Mouse (Mus musculus) CD4-positive, CD25-positive, alpha-beta regulatory T cell, adult 2 months (primary cell): Measurements from ENCODE around the gene Erich4.

Source experiments
- DNase-seq: peaks from one replicate; pipeline ENCODE4 v3.0.0-alpha.2; 2012; ENCODE audit warnings: low read depth, low spot score

Gene Erich4

GRCm38 (mm10) chr7:25623857-25624370, 8.2 kb upstream of the Erich4 start:
- no peak for DNase-seq

DNA sequence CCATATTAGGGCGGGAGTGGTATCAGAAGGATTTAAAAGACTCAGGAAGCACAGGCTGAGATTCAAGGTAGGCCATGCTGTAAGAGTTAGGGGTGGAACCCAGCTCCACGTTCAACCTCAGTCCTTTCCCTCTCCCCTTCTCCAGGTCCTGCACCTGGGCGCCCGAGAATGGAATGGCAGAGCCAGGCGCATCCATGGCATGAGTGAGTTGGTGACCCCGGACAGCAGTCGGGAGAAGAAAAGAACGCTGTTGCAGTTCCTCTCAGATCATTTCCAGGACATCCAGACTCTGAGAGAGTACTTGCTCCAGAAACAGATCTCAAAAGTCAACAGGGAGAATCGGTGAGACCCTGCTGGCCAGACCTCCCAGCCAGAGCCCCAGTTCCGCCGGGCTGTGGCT, 5.1 kb upstream of the Erich4 start:
- DNase-seq: no peak

DNA sequence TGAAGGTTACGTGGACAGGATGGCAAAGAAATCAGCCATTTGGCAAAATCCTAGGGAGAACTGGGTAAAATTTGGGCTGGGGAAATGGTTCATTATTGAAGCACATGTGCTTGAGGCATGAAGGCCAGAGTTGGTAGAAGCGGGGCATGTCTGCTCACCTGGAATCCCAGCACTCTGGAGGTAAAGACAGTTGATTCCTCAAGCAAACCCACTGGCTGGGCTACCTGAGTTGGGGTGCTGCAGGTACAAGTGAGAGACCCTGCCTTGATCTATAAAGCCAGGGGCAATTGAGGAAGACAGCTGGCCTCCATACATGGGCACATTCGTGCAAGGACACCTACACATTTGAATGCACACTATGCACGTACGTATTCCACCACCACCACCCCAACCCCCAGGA, 4.4 kb upstream of the Erich4 start:
- no peak for DNase-seq

- no peak for DNase-seq
These were observed 4.0 kb upstream of the Erich4 start for GRCm38 (mm10) chr7:25619722-25619991.

- peak; percentile 97 for DNase-seq
These were observed 3.4 kb upstream of the Erich4 start, which contains the start of gene Dmac2 for GRCm38 (mm10) chr7:25618865-25619721. Gene Dmac2, plus strand, starts transcription at chr7:25619414.

- no peak for DNase-seq
These were observed 1.9 kb upstream of the Erich4 start for GRCm38 (mm10) chr7:25617376-25618160.

DNA sequence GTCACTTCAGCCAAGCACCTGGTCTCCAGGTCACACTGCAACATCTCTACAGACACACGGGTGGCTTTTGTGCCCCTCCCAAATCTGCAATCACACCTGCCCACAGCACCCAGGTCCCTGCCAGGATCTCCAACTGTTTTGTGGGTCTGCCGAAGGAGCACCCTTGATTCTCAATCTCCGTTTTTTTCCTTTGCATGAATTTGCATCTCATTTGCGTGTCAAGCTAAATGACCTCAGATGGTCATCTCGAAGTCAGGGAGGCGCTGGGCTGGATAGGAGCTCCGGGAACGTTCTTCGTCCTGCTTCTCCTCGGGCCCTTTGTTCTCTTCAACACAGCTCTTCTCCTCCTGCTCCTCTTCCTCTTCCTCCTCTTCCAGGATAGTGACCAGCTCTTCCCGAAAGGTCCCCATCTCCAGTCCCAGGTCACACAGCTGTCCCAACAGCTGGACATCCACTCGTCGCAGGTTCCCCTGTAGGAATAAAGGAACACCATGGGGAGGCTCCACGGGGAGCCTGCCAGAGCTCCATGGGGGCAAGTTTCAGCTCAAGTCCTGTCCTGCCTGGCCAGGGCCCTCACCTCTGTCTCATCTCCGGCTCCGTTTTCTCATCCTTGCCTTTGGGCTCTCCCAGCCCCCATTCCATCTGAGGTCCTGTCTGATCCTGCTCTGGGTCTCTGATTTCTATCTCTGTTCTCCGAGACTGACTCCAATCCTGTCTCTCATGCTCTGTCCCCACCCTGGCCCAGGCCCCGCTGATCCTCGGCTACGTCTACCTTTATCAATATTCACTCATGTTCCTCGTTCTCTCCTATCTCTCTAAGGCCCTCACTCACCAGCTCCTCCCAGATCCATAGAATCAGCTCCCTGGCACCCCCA, 624 bp downstream of the Erich4 start:
- DNase-seq: no peak

DNA sequence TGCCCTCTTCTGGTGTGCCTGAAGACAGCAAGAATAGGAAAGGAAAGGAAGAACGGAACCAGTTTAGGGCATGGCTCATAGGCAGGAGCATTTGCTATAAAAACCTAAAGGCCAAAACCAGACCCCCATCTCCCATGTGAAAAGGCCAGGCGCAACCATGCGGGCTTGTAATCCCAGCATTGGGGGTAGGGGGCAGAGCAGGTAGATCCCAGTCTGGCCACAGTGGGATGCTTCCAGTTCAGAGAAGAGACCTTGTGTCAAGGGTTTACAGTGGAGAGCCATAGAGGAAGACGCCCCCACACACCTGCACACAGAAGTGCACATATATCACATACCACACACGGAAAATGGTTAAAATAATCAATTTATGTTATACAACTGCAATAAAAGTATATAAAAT, 1.6 kb downstream of the Erich4 start:
- no peak for DNase-seq

GRCm38 (mm10) chr7:25611501-25611900, 4.2 kb downstream of the Erich4 start:
- no peak for DNase-seq

DNA sequence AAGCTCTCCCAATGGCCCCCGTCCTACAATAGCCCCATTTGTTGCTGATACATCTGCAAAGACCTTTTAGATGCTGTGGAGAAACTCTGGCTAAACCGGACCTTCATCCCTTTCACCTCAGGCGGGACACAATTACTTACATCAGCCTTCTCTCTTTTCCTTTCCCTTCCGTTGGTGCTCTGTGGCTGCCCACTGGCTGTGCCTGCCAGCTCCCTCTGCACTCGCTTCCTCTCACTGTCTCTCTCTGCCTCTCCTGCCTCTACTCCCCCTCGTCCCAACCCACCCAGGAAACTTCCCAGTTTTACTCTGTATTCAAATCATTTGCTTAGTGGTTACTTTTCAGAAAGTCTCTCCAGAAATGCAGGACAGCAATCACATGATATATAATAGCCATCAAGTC, 5.6 kb downstream of the Erich4 start:
- DNase-seq: no peak

DNA sequence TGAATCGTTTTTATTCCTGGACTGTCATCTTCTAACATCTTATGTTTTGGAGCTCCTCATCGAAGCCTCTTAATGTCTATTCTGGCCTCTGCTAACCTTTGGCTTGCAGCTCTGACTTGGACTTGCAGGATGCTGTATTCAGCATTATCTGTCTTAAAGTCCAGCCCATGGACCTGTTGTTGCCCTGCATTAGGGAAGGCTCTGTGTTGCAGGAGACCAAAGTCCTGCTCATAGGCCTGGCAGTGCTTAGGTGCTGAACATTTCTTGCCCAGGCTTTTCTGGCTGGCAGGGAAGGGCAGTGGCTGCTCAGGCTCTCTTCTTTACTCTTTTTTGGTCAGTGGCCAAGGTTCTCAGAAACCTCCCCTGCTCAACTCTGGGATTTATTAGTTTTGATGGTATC, 8.5 kb downstream of the Erich4 start:
- DNase-seq: no peak

- no peak for DNase-seq
These were observed 9.0 kb downstream of the Erich4 start for GRCm38 (mm10) chr7:25606625-25607063.

DNA sequence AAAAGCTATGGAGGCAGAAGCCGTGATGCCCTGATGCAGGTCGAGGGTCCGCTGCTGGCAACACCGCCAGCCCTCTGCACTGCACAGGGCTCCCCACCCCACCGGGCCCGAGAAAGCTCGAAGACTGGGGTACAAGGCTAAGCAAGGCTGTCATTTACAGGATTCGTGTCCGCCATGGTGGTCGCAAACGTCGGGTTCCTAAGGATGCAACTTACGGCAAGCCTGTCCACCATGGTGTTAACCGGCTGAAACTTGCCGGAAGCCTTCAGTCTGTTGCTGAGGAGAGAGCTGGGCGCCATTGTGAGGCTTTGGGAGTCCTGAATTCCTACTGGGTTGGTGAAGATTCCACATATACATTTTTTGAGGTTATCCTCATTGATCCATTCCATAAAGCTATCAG, 14.3 kb downstream of the Erich4 start:
- no peak for DNase-seq

GRCm38 (mm10) chr7:25600666-25601065, 15.0 kb downstream of the Erich4 start:
- no peak for DNase-seq

- peak; percentile 83 for DNase-seq
These were observed 16.0 kb downstream of the Erich4 start for GRCm38 (mm10) chr7:25599663-25600062.

DNA sequence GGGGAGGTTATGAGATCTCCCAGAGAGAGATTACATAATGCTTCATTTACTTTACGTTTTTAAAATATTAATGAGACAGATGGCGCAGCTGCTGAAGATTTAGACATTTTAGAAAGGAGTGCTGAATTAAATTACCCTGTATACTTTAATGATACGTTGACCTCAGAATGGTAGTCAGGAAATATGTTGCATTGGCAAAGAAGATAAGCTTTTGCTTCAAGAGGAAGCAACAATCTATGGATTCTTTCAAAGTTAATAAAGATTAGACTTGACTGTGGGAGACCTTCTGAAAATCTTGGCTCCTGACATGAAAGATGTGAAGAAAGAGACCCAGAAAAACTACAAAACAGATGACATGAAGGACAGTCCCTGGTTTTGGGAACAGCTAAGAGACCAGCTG, 21.8 kb downstream of the Erich4 start:
- DNase-seq: no peak

DNA sequence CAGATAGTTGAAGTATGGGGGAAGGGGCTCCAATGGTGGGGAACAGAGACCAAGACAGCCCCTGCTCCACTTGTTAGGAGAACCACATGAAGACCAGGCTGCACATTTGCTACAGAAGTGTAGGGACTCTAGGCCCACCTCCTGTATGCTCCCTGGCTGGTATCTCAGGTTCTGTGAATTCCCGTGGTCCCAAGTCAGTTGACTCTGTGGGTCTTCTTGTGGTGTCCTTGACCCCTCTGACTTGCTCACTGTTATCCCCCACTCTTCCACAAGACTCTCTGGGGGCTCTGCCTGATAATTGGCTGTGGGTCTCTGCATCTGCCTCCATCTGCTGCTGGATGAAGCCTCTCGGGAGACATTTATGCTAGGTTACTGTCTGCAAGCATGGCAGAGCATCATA, 24.5 kb downstream of the Erich4 start:
- DNase-seq: no peak

GRCm38 (mm10) chr7:25585351-25586204, 30.1 kb downstream of the Erich4 start:
- DNase-seq: no peak

GRCm38 (mm10) chr7:25584651-25585050, 31.0 kb downstream of the Erich4 start:
- DNase-seq: no peak

GRCm38 (mm10) chr7:25582301-25582810, 33.3 kb downstream of the Erich4 start:
- no peak for DNase-seq

- DNase-seq: no peak
These were observed 36.3 kb downstream of the Erich4 start for GRCm38 (mm10) chr7:25579441-25579840.
